Mouse (Mus musculus) kidney, adult 11 months (tissue): Measurements from ENCODE around the gene Prl3c1.
"Not testable (repeated sequence)": the region's sequence is repeated elsewhere in the genome, so short reads cannot be mapped to it uniquely, and the experiment has no call there.

Experiments
- DNase-seq: peaks from one replicate; pipeline ENCODE4 v3.0.0; 2022

Gene Prl3c1

GRCm38 (mm10) chr13:27196359-27196758 lies at the start of gene Prl3c1:
Gene Prl3c1 (plus strand): TSS chr13:27196659.
- no peak for DNase-seq

GRCm38 (mm10) chr13:27148264-27148663 lies 48.2 kb upstream of the Prl3c1 start:
- no peak for DNase-seq

GRCm38 (mm10) chr13:27156490-27156889 lies 40.0 kb upstream of the Prl3c1 start, which contains the start of gene Prl3d3:
Gene Prl3d3 (plus strand): TSS chr13:27156790.
- not testable (repeated sequence) for DNase-seq

- no peak for DNase-seq
These were observed 45.1 kb downstream of the Prl3c1 start, which contains the start of gene Prl3b1 for GRCm38 (mm10) chr13:27241547-27241946. Gene Prl3b1 (plus strand): TSS chr13:27241847.
